Mouse (Mus musculus) myocyte (in vitro differentiated cells): ENCODE measurements around the gene Wdr35.

ENCODE experiments used
- E2F4 ChIP-seq: IDR thresholded peaks from one replicate; pipeline ENCODE4 v1.6.1; 2011; ENCODE audit warnings: mild to moderate bottlenecking, control low read depth, moderate library complexity; ENCODE audit not compliant: insufficient read depth
- MYOD1 ChIP-seq, 3 experiments: IDR thresholded peaks; one replicate each; pipeline ENCODE4 v1.6.1; 2011; ENCODE audit warnings: control low read depth in 2 of 3, low read depth in 2 of 3, mild to moderate bottlenecking in 2 of 3, moderate library complexity in 1 of 3; ENCODE audit not compliant: insufficient read length in 2 of 3, control insufficient read depth in 1 of 3
- POLR2A ChIP-seq: IDR thresholded peaks from one replicate; pipeline ENCODE4 v1.6.1; 2011; ENCODE audit warnings: low read depth, mild to moderate bottlenecking, control low read depth, moderate library complexity; ENCODE audit not compliant: insufficient read length
- POLR2AphosphoS2 ChIP-seq: IDR thresholded peaks from one replicate; pipeline ENCODE4 v1.6.1; 2011; ENCODE audit warnings: low read depth, control low read depth; ENCODE audit not compliant: insufficient read length
- TCF12 ChIP-seq: IDR thresholded peaks from one replicate; pipeline ENCODE4 v1.6.1; 2011; ENCODE audit warnings: mild to moderate bottlenecking, control low read depth; ENCODE audit not compliant: poor library complexity, insufficient read depth, severe bottlenecking
- TCF3 ChIP-seq: IDR thresholded peaks from one replicate; pipeline ENCODE4 v1.6.1; 2011; ENCODE audit warnings: low read depth, control low read depth; ENCODE audit not compliant: insufficient read length

DNA sequence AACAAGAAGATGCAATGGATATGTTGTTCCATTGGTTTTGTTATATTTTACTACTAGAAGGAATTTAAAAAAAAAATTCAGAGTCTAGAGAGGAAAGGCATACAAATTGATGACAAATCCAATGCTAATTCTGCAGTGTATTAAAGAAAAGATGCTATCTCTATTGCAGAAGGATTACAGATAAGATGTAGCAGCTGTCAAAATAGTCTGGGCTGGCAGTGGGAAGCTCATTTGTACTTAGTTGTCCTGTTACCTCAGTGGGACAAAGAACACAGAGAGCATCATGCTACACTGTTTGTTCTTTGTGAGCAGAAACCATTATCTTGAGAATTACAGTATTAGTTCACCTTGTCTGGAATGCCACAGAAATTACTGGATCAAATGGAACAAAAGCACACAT is 53.2 kb downstream of the Wdr35 start:
- TF ChIP-seq POLR2A: no peak
- TF ChIP-seq E2F4: no peak
- TF ChIP-seq TCF12: no peak
- TF ChIP-seq POLR2AphosphoS2: no peak
- TF ChIP-seq MYOD1 (IDR thresholded peaks at IDR 0.05; ENCODE audit: control insufficient read depth in 1 of 3, insufficient read length in 2 of 3, low read depth in 2 of 3): peak in 1 of 3 experiments; percentile 45
- no peak for TF ChIP-seq TCF3
